Mouse (Mus musculus) testis, adult 2 months (tissue): Measurements from ENCODE around the gene Pom121l2.

Experiments
- CTCF ChIP-seq: fragments of 200-500 bp; IDR thresholded peaks from 2 replicates; pipeline ENCODE4 v1.5.1; 2012; ENCODE audit warnings: low read depth, mild to moderate bottlenecking, inconsistent platforms, low read length, moderate library complexity; ENCODE audit not compliant: control insufficient read depth, insufficient read depth, insufficient replicate concordance
- POLR2A ChIP-seq: fragments of 200-500 bp; IDR thresholded peaks from 2 replicates; pipeline ENCODE4 v1.6.1; 2012; ENCODE audit warnings: low read depth, mild to moderate bottlenecking, inconsistent platforms, low read length, moderate library complexity; ENCODE audit not compliant: control insufficient read depth

GRCm38 (mm10) chr13:22028673-22029460 lies 47.9 kb downstream of the Pom121l2 start:
- peak; percentile 96 for TF ChIP-seq CTCF
- TF ChIP-seq POLR2A, result no peak
